Mouse (Mus musculus) limb, embryonic 11.5 days (tissue): ENCODE results near the gene Plcl2. TPM values are rescaled to one million over a fixed set of nuclear protein-coding genes. Genes with fewer than 3 reads are reported as not detected.

Source experiments
- ATAC-seq: fragments of 200-750 bp; cut with Nextera tagmentation; 2 replicates; pipeline ENCODE4 v1.8.0; 2017; ENCODE audit warnings: low read depth; ENCODE audit not compliant: insufficient number of reproducible peaks, low FRiP score, low TSS enrichment
- DNase-seq: peaks from one replicate; pipeline ENCODE4 v3.0.0-alpha.2; 2015; ENCODE audit warnings: low spot score
- H3K27ac ChIP-seq: fragments of 300-500 bp; sonication (generic); replicated peaks from 2 replicates; pipeline ENCODE4 v1.5.1; 2014; ENCODE audit warnings: low read depth, mild to moderate bottlenecking, low read length
- H3K27me3 ChIP-seq: fragments of 300-500 bp; sonication (generic); 2 replicates; pipeline ENCODE4 v1.6.1; 2014; ENCODE audit warnings: mild to moderate bottlenecking, low read length, mixed read lengths; ENCODE audit not compliant: control insufficient read depth, insufficient read depth
- H3K36me3 ChIP-seq: fragments of 300-500 bp; sonication (generic); 2 replicates; pipeline ENCODE4 v1.6.1; 2014; ENCODE audit warnings: mild to moderate bottlenecking, low read length, moderate library complexity, mixed read lengths; ENCODE audit not compliant: control insufficient read depth, insufficient read depth
- H3K4me1 ChIP-seq: fragments of 300-500 bp; sonication (generic); 2 replicates; pipeline ENCODE4 v1.6.1; 2014; ENCODE audit warnings: low read length, mixed read lengths; ENCODE audit not compliant: control insufficient read depth, insufficient read depth
- H3K4me2 ChIP-seq: fragments of 300-500 bp; sonication (generic); 2 replicates; pipeline ENCODE4 v1.6.1; 2014; ENCODE audit warnings: low read depth, mild to moderate bottlenecking, moderate library complexity; ENCODE audit not compliant: severe bottlenecking
- H3K4me3 ChIP-seq: fragments of 300-500 bp; sonication (generic); 2 replicates; pipeline ENCODE4 v1.5.1; 2014; ENCODE audit warnings: low read depth, low read length
- H3K9ac ChIP-seq: fragments of 300-500 bp; sonication (generic); 2 replicates; pipeline ENCODE4 v1.6.1; 2014; ENCODE audit warnings: mild to moderate bottlenecking, low read length
- H3K9me3 ChIP-seq: fragments of 300-500 bp; sonication (generic); 2 replicates; pipeline ENCODE4 v1.6.1; 2016; ENCODE audit warnings: low read length; ENCODE audit not compliant: control insufficient read depth
- WGBS: fragments of 180-500 bp; shearing (Covaris S2); extraction: QIAGEN DNeasy Blood & Tissue Kit; methylation state at CpG from one replicate; pipeline ENCODE4 v1.1.7; 2014; 5-methylcytosine and 5-hydroxymethylcytosine counted together
- polyA plus RNA-seq: library from polyadenylated mRNA; unstranded; fragments of >200 nt; fragmentation: Nextera tagmentation; extraction: Ambion mirVana; gene quantifications from 2 replicates; pipeline ENCODE4 v1.2.1, GENCODE M21; 2014

Gene Plcl2
- polyA plus RNA-seq, 1 experiment from 2014 or later = 5.3 TPM

DNA sequence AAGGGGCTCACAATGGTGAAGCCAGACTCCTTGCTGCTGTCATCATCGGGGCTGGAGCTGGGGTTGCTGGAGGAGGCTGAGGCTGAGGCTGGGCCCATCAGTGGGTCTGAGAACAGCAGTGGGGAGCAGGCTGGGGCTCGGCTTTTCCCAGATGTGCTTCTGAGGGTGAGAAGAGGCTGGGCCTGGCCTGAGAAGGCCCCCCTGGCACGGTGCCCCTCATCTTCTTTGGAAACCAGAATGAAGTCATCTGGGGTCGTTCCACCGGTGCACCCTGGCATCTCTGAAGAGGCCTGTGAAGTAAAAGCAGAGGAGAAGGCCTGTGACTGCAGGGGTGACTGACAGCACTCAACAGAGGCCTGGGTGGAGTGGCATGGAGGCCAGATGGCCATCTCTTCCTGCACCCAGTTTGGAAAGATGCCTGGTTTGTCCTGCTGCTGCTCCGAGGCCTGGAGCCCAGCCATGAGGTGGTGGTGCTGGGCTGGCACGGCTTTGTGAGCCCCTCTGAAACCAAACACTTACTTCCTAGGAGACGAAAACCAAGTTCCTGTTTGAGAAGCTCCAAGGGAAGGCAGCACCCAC, 226.8 kb downstream of the Plcl2 start:
- Histone ChIP-seq H3K27me3 (no peaks in the 10 kb centered on the region), H3K36me3 (no peaks in the 10 kb centered on the region), H3K4me2 (no peak overlapping the region), H3K9ac (no peak overlapping the region), H3K9me3 (no peaks in the 10 kb centered on the region), H3K27ac (no peak overlapping the region), H3K4me1 (no peaks in the 10 kb centered on the region), H3K4me3 (no peak overlapping the region)
- ATAC-seq (no peak), DNase-seq (no peak)
- WGBS = 80% methylated on average over 8 of the region's 8 CpGs

DNA sequence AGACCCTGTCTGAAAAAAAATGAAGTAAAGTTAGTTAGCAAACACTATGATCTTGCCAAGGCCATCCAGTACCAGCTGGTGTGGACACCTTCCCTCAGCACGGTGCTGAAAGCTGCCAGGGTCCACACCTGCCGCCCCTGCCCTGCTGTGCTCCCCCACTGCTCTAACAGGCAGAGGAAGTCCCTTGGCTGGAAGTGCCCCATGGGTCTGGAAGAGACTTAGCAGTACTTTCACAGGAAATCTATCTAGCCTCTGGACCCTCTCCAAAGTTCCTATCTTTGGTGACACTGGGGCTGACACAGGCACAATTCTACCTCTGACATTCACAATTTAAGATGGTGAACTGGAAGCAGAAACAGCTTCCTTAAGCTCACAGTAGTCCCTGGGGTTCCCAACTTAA, 227.9 kb downstream of the Plcl2 start:
- Histone ChIP-seq H3K9me3 (no peaks in the 10 kb centered on the region), H3K4me3 (no peak overlapping the region), H3K36me3 (no peaks in the 10 kb centered on the region), H3K4me2 (no peak overlapping the region), H3K9ac (no peak overlapping the region), H3K27ac (no peak overlapping the region), H3K4me1 (no peaks in the 10 kb centered on the region), H3K27me3 (no peaks in the 10 kb centered on the region)
- DNase-seq (no peak), ATAC-seq (no peak)
- WGBS = 57% methylated on average over 2 of the region's 2 CpGs

Other genes with a start within 250 kb of the Plcl2 start
- gene Dazl, start 215.8 kb upstream of the Plcl2 start, polyA plus RNA-seq = 0.16 TPM in 1 of 2 replicates, not detected in the other